Mouse (Mus musculus) brown adipose tissue, adult 24 weeks (tissue): ENCODE results near the gene Syne2. TPM values are rescaled to one million over a fixed set of nuclear protein-coding genes. Genes with fewer than 3 reads are reported as not detected.
"Not testable (repeated sequence)": the region's sequence is repeated elsewhere in the genome, so short reads cannot be mapped to it uniquely, and the experiment has no call there.

Experiments used
- H3K27ac ChIP-seq: fragments of 200-500 bp; replicated peaks from 2 replicates; pipeline ENCODE4 v1.5.1; 2012; ENCODE audit warnings: low read depth, mild to moderate bottlenecking, low read length
- H3K4me1 ChIP-seq: fragments of 200-500 bp; 2 replicates; pipeline ENCODE4 v1.6.1; 2012; ENCODE audit warnings: low read length, mixed read lengths; ENCODE audit not compliant: control insufficient read depth, insufficient read depth, insufficient read length
- H3K4me3 ChIP-seq: fragments of 200-500 bp; 2 replicates; pipeline ENCODE4 v1.5.1; 2012; ENCODE audit warnings: low read depth, mild to moderate bottlenecking, low read length, moderate library complexity; ENCODE audit not compliant: insufficient read depth
- polyA plus RNA-seq: library from polyadenylated mRNA; stranded (reverse); fragments of >200 nt; gene quantifications from 2 replicates; pipeline ENCODE4 v1.2.4, GENCODE M21; 2012; ENCODE audit not compliant: missing spikeins, insufficient read depth, insufficient read length

Syne2 gene
- polyA plus RNA-seq, result 19.7 and 22.0 TPM in 2 replicates

DNA sequence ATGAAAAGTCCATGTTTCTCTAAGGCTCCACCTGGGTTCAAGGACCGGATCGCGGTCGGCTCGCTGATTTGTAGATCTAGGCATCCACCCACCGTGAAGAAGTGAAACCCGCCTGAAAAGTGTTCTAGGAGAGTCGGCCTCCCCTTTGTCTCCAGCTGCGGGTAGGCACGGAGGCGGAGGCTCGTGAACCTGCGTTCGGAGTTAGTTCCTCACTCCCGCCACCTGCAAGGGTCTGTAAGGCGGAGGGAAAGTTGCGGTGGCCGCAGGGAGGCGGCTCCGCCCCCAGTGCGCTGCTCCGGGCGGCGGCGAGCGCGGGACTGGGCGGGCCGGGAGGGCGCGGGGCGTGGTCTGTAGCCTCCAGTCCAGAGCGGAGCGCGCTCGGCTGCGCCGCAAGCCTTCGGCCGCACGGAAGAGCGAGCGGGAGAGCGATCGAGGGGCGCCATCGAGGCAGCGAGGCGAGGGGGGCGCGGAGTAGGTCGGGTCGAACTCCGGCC lies at the start of gene Syne2:
TSS of gene Syne2 (plus strand) at position 176 of the 494 bp plus-strand sequence.
- Histone ChIP-seq H3K27ac (peak within 1 kb of the TSS; percentile 48), H3K4me3 (peak within 1 kb of the TSS; percentile 74), H3K4me1 (peaks cover 17% of the 10 kb centered on the region)

- H3K4me3 ChIP-seq, result no peak overlapping the region
- H3K27ac ChIP-seq, result no peak overlapping the region
- peaks cover 1% of the 10 kb centered on the region; the same call in 1 of the 2 replicates for H3K4me1 ChIP-seq
Measured at GRCm38 (mm10) chr12:75771410-75771809, 46.5 kb upstream of the Syne2 start.

GRCm38 (mm10) chr12:75772424-75773034 lies 45.4 kb upstream of the Syne2 start:
- H3K27ac ChIP-seq, result no peak overlapping the region
- no peaks in the 10 kb centered on the region for H3K4me1 ChIP-seq
- H3K4me3 ChIP-seq, result no peak overlapping the region

DNA sequence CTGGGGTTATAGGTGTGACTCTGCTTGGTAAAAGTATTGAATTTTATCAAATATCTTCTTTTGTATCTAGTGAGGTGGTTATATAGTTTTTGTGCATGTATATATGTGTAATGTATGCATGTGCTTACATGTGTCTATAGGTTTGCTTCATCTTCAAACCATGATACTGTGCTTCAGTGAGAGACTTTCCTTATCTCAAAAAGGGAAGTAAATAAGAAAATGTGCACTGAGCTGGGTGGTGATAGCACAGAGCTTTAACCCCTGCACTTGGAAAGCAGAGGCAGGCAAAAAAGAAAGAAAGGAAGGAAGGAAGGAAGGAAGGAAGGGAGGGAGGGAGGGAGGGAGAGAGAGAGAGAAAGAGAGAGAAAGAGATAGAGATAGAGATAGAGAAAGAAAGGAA lies 36.5 kb upstream of the Syne2 start:
- Histone ChIP-seq H3K4me3 (no peak overlapping the region), H3K4me1 (no peaks in the 10 kb centered on the region), H3K27ac (no peak overlapping the region)

GRCm38 (mm10) chr12:75781995-75782394 lies 35.9 kb upstream of the Syne2 start:
- no peaks in the 10 kb centered on the region for H3K4me1 ChIP-seq
- H3K27ac ChIP-seq, result no peak overlapping the region
- no peak overlapping the region for H3K4me3 ChIP-seq

DNA sequence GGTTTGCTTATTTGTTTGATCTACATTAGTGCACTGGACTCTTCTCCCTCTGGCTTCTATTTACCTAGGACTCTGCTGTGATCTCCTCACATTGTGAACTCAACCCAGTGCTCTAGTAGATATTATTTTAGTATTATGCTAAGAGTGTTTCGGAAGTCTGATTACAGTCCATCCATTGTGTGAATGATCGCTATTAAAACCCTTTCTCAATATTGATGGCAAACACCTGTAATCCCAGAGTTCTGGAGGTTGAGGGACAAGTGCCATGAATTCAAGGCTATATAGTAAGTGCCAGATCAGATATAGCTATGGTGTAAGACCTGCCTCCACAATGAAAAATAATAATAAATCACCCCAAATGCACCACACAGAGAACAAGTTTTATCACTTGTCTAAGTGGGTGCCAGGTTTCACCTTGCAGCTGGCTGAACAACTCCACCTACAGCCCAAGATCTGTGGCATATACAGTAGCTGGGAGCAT lies 33.6 kb upstream of the Syne2 start:
- Histone ChIP-seq H3K4me3 (no peak overlapping the region), H3K27ac (no peak overlapping the region), H3K4me1 (no peaks in the 10 kb centered on the region)

GRCm38 (mm10) chr12:75786681-75787080 lies 31.3 kb upstream of the Syne2 start:
- H3K27ac ChIP-seq, H3K4me3 ChIP-seq, H3K4me1 ChIP-seq: not testable (repeated sequence)

DNA sequence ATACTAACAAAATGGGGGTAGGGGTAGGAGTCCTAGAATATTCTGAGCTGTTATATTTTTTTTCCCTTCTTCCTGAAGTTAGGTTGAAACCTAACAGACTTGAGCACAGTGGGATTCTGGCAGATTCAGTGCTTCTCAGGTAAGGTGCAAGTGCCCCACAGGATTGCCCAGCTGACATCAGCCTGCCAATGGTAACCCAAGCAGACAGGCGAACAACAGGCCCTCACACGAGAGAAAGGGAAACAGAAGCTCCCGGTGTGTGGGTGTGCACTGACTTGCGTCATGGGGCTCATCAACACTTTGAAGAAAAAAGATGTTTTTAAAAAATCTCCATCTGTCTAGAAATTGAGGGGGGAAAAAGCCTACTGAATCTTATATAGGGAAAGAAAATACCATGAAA lies 28.5 kb upstream of the Syne2 start:
- no peak overlapping the region for H3K4me3 ChIP-seq
- H3K27ac ChIP-seq, result no peak overlapping the region
- H3K4me1 ChIP-seq, result no peaks in the 10 kb centered on the region

DNA sequence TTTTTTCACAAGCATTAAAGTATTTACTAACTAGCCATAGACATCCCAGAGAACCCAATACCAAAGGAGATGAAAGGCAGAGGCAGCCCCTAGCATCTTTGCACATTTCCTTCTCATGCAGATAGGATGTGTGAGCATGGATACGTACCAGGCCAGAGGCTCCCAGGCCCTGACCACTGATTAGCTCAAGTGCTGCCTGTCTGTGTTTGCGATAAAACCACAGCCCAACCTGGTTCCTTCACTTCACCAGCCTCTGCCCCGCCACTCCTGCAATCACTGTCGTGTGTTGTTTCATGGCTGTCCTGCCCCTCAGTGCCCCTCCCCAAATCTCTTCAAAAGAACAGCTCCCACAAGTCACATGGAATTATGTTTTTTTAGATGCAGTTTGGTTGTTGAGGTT lies 23.4 kb upstream of the Syne2 start:
- no peaks in the 10 kb centered on the region for H3K4me1 ChIP-seq
- no peak overlapping the region for H3K27ac ChIP-seq
- no peak overlapping the region for H3K4me3 ChIP-seq

GRCm38 (mm10) chr12:75796510-75796909 lies 21.4 kb upstream of the Syne2 start:
- H3K27ac ChIP-seq, result no peak overlapping the region
- H3K4me1 ChIP-seq, result no peaks in the 10 kb centered on the region
- no peak overlapping the region for H3K4me3 ChIP-seq

- Histone ChIP-seq H3K4me1 (peaks cover 2% of the 10 kb centered on the region; the same call in 1 of the 2 replicates), H3K27ac (no peak overlapping the region), H3K4me3 (no peak overlapping the region)
Measured at GRCm38 (mm10) chr12:75806281-75806680, 11.7 kb upstream of the Syne2 start.

DNA sequence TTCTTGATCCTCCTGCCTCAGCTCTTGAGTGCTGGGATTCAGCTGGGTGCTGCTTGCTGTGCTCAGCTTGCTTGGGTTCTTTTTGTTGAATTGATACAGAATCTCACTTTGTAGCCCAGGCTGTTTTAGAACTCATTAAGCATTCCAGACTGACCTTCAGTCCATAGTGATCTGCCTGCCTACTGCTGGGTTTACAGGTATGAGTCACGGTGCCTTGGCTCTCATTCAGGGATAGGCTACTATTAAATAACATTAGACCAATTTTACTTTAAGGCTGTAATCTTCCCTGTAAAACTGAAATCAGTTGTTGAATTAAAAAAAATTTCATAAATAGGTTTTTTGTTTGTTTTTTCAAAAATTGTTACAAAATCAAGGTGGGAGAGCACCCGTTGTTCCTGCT lies 4.2 kb upstream of the Syne2 start:
- no peak overlapping the region for H3K27ac ChIP-seq
- no peak overlapping the region for H3K4me3 ChIP-seq

DNA sequence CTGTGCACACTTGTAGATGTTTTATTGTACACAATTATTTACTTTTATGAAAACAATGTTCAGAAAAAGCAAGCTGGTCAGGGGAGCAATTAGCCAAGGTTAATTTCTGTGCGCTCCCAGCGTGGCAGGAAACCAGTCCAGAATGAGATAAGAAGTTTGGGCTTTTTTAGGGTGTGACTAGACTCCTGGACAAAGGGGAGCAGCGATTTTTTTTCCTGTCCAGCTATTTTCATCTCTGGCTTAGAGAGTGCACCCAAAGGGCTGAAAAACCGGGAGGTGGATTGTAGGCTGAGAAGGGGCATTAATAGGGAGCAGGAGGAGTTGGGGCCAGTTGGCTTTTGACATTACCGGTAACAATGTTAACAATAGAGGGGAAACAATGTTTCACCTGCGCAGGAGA lies 3.4 kb upstream of the Syne2 start:
- H3K4me1 ChIP-seq, result peaks cover 6% of the 10 kb centered on the region
- H3K27ac ChIP-seq, result peak overlapping the region; percentile 41; the same call in 1 of the 2 replicates
- no peak overlapping the region for H3K4me3 ChIP-seq

More for the DNA sequence above, 4.2 kb upstream of the Syne2 start:
- H3K4me1 ChIP-seq, result peaks cover 2% of the 10 kb centered on the region; the same call in 1 of the 2 replicates

DNA sequence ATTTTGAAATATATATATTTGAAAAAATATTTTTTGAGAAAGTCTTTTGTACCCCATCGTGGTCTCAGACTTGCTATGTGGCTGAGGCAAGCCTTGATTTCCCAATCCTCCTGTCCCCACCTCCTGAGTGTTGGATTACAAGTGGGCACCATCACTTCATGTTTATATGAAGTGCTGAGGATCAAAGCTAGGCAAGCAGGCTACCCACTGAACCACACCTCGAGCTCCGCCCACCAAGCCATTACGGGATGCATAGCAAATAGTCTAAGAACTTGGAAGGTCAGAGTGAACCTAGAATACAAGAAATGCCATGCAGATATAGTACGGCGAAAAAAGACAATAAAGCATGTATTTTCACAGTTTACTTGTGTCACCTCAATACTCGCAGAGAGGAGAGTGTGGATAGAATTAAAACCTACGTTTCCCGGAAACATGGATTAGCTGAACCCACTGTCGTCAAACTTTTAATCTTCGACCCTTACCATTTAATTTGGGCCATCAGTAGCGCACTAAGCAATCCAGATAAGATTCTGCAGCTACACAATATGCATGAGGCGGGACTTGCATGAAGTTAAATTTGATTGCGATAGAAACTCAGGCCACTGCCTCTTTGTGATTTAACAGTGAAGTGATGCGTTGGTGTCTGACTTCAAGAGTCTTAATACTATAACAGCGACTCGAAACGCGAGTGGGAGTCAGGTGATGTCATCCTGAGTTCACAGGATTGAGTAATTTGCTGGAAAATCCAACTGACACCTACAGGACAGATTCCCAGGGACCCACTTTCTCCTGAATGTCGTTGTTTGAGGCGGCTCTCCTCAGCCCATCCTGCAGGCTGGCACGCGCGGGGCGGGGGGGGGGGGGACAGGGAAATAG lies 715 bp upstream of the Syne2 start:
- Histone ChIP-seq H3K4me1 (peaks cover 17% of the 10 kb centered on the region), H3K4me3 (peak overlapping the region; percentile 74), H3K27ac (no peak overlapping the region)
